ENCODE assay signal across 9 mouse cellular contexts in genomic region chr4:141866933-141867490, GRCm38 (mm10). TPM values are rescaled to one million over a fixed set of nuclear protein-coding genes. Genes with fewer than 3 reads are reported as not detected.
DNase-seq lines count a peak whose midpoint lies in the region; ATAC-seq lines count a peak whose summit lies in the region.
"Had no signal": no experiment of that assay in that cellular context is flagged by ENCODE, and none has a peak within 500 bp of the region (broad histone marks: within the 10 kb centered on the region; RNA-seq: fewer than 3 reads in every experiment).

No protein-coding gene starts in this region.

- H3K9ac ChIP-seq in forebrain, embryonic 11.5 days (ENCODE audit: low read length): no peak overlapping the region
- peak overlapping the region; percentile 37 for H3K9ac ChIP-seq in limb, embryonic 13.5 days

- no peak for ATAC-seq in forebrain, embryonic 11.5 days (replicated peaks; ENCODE audit: low FRiP score)
- peak; percentile 79 for ATAC-seq in limb, embryonic 13.5 days (ENCODE audit: low FRiP score, low read depth)

- peak overlapping the region; percentile 48; the same call in 1 of the 2 replicates for H3K27ac ChIP-seq in forebrain, embryonic 10.5 days
- H3K27ac ChIP-seq in forebrain, embryonic 11.5 days (ENCODE audit: low read depth, low read length): no peak overlapping the region
- H3K27ac ChIP-seq in limb, embryonic 13.5 days: peak overlapping the region; percentile 74

- H3K36me3 ChIP-seq in forebrain, embryonic 10.5 days (replicated peaks): peaks cover 8% of the 10 kb centered on the region; the same call in 1 of the 2 replicates
- H3K36me3 ChIP-seq in forebrain, embryonic 11.5 days (ENCODE audit: control insufficient read depth, insufficient read depth, low read length): no peaks in the 10 kb centered on the region
- peaks cover 10% of the 10 kb centered on the region; the same call in 1 of the 2 replicates for H3K36me3 ChIP-seq in limb, embryonic 13.5 days

- H3K4me1 ChIP-seq in forebrain, embryonic 10.5 days: peaks cover 22% of the 10 kb centered on the region
- 0 out of 2 replicates have a peak, but pooled peaks cover 2% of the 10 kb centered on the region for H3K4me1 ChIP-seq in forebrain, embryonic 11.5 days (replicated peaks; ENCODE audit: control insufficient read depth, insufficient read depth, low read length)
- peaks cover 41% of the 10 kb centered on the region for H3K4me1 ChIP-seq in limb, embryonic 13.5 days

- 37% methylated on average over 10 of the region's 10 CpGs for WGBS in forebrain, embryonic 10.5 days
- 43% methylated on average over 10 of the region's 10 CpGs for WGBS in forebrain, embryonic 11.5 days
- WGBS in limb, embryonic 13.5 days: 34% methylated on average over 10 of the region's 10 CpGs

- DNase-seq in forebrain, embryonic 10.5 days (ENCODE audit: extremely low spot score, low spot score): no peak
- DNase-seq in forebrain, embryonic 11.5 days (ENCODE audit: low spot score): no peak
- DNase-seq in NIH3T3 (ENCODE audit: low read depth): peak; percentile 63
- DNase-seq in heart, postnatal 4 days: peak; percentile 75
- peak; percentile 17 for DNase-seq in retina, embryonic 14.5 days (ENCODE audit: low spot score)
- DNase-seq in thymus, postnatal 10 days (ENCODE audit: low spot score in 2 of 2): no peak
- DNase-seq in ovary, postnatal 10 days (ENCODE audit: low spot score): no peak

- H3K9me3 ChIP-seq in forebrain, embryonic 10.5 days: no peaks in the 10 kb centered on the region
- no peaks in the 10 kb centered on the region for H3K9me3 ChIP-seq in forebrain, embryonic 11.5 days (ENCODE audit: control insufficient read depth, low read length)
- H3K9me3 ChIP-seq in limb, embryonic 13.5 days: no peaks in the 10 kb centered on the region

- H3K27me3 ChIP-seq in forebrain, embryonic 10.5 days (ENCODE audit: poor library complexity, severe bottlenecking): peaks cover 4% of the 10 kb centered on the region; the same call in 1 of the 2 replicates
- no peaks in the 10 kb centered on the region for H3K27me3 ChIP-seq in forebrain, embryonic 11.5 days (ENCODE audit: control insufficient read depth, insufficient read depth, low read length)
- H3K27me3 ChIP-seq in limb, embryonic 13.5 days: no peaks in the 10 kb centered on the region

- no peak overlapping the region for H3K4me2 ChIP-seq in forebrain, embryonic 11.5 days (ENCODE audit: low read depth, low read length, severe bottlenecking)
- H3K4me2 ChIP-seq in limb, embryonic 13.5 days (replicated peaks): peak overlapping the region; percentile 30

- no peak overlapping the region for H3K4me3 ChIP-seq in forebrain, embryonic 10.5 days
- H3K4me3 ChIP-seq in forebrain, embryonic 11.5 days (ENCODE audit: low read depth, low read length): no peak overlapping the region
- H3K4me3 ChIP-seq in limb, embryonic 13.5 days: no peak overlapping the region

RNA-seq across cellular contexts. Expression of gene Efhd2, which starts 7.7 kb away (rescaled TPM):
- 39.5 and 41.5 TPM in 2 replicates for polyA plus RNA-seq in forebrain, embryonic 10.5 days (2016; fragmentation: Nextera tagmentation; extraction: Ambion mirVana)
- 43.4 and 45.3 TPM in 2 replicates for polyA plus RNA-seq in forebrain, embryonic 11.5 days (2014; fragmentation: Nextera tagmentation; extraction: Ambion mirVana)
- 10 to 100 TPM; 46.5 to 50.5 TPM for total RNA-seq in heart, postnatal 4 days (2021)
- polyA plus RNA-seq in limb, embryonic 13.5 days (2015; fragmentation: Nextera tagmentation; extraction: Ambion mirVana): 56.9 and 58.7 TPM in 2 replicates

RNA-seq across cellular contexts. Expression of gene Ctrc, which starts 20.9 kb away (rescaled TPM):
- not detected in 2 replicates for polyA plus RNA-seq in forebrain, embryonic 10.5 days (2016; fragmentation: Nextera tagmentation; extraction: Ambion mirVana)
- not detected in 2 replicates for polyA plus RNA-seq in forebrain, embryonic 11.5 days (2014; fragmentation: Nextera tagmentation; extraction: Ambion mirVana)
- total RNA-seq in heart, postnatal 4 days (2021): not detected
- not detected in 2 replicates for polyA plus RNA-seq in limb, embryonic 13.5 days (2015; fragmentation: Nextera tagmentation; extraction: Ambion mirVana)
- total RNA-seq: gastrocnemius, postnatal 36 days had no signal

RNA-seq across cellular contexts. Expression of gene Cela2a, which starts 41.1 kb away (rescaled TPM):
- not detected in 2 replicates for polyA plus RNA-seq in forebrain, embryonic 10.5 days (2016; fragmentation: Nextera tagmentation; extraction: Ambion mirVana)
- not detected in 2 replicates for polyA plus RNA-seq in forebrain, embryonic 11.5 days (2014; fragmentation: Nextera tagmentation; extraction: Ambion mirVana)
- total RNA-seq in heart, postnatal 4 days (2021): not detected
- 0.20 TPM in 1 of 2 replicates, not detected in the other for polyA plus RNA-seq in limb, embryonic 13.5 days (2015; fragmentation: Nextera tagmentation; extraction: Ambion mirVana)
- total RNA-seq: gastrocnemius, postnatal 36 days had no signal

Comparison
In these comparisons a context has a peak if more than half of its experiments do, and no peak if none do; other contexts are left out.
1. DNase-seq: peak in NIH3T3 (single experiment), heart, postnatal 4 days (single experiment) and retina, embryonic 14.5 days (single experiment); none in forebrain, embryonic 10.5 days (single experiment), forebrain, embryonic 11.5 days (single experiment), thymus, postnatal 10 days (0 of 2) and ovary, postnatal 10 days (single experiment).